Mouse (Mus musculus): ENCODE data around the gene Nckap5l. TPM values are rescaled to one million over a fixed set of nuclear protein-coding genes. Genes with fewer than 3 reads are reported as not detected.
A peak's percentile ranks its signal among the peaks of the same experiment; 100 is the strongest.

Gene Nckap5l
- polyA plus RNA-seq, 1 experiment from 2014 or later = 15.8 TPM

DNA sequence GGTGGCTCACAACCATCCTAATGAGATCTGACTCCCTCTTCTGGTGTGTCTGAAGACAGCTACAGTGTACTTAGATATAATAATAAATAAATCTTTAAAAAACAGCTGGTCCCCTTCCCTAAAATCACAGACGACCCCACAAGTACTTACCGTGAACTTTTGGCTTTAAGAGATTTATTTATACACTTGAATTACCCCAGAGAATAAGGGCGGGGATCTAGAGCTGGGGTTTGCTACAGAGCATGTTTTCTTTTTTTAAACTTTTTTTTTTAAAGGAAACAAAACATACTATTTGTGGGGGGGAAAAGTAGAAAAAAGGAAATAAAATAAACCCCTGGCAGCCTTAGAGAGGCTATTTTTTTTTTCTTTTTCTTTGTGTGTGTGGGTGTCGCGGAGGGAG is 37.4 kb downstream of the Nckap5l start:
- WGBS = 39% methylated on average over 5 of the region's 5 CpGs
- Histone ChIP-seq H3K27ac (peak overlapping the region; percentile 90), H3K27me3 (ENCODE audit: insufficient read depth, poor library complexity, severe bottlenecking) (no peaks in the 10 kb centered on the region), H3K4me1 (replicated peaks) (peaks cover 46% of the 10 kb centered on the region), H3K4me3 (peak overlapping the region; percentile 37; the same call in 1 of the 2 replicates), H3K36me3 (peaks cover 40% of the 10 kb centered on the region), H3K9me3 (no peaks in the 10 kb centered on the region)
- DNase-seq (ENCODE audit: low spot score) = no peak

DNA sequence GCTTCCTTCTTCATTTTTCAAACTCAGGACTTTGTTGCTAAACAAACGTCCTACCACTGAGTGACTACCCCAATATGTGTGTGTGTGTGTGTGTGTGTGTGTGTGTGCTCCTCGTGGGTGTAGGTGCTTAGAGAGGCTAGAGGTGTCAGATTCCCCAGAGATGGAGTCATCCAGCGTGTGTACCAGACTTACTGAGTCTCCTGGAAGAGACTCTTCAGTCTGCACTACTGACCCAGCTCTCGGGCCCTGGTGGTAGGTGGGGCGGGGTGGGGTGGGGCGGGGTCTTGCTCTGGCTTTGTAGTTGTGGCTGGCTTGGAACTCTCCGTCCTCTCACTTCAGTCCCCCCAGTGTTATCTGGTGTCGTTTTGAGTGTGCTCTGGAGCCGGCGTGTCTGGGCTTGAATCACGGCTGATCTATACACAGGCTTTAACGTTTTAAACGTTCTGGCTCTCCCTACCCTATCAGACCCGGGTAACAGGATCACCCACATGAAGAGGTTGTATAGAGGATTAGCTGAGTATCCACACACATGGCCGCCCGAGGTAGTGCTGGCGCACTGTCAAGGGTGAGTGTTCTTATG is 39.8 kb downstream of the Nckap5l start:
- no peak for DNase-seq (ENCODE audit: low spot score)
- WGBS = 53% methylated on average over 17 of the region's 17 CpGs
- peak overlapping the region; percentile 40 for H3K27ac ChIP-seq
- peaks cover 37% of the 10 kb centered on the region for H3K4me1 ChIP-seq (replicated peaks)
- H3K36me3 ChIP-seq = peaks cover 16% of the 10 kb centered on the region
- H3K9me3 ChIP-seq = no peaks in the 10 kb centered on the region
- no peaks in the 10 kb centered on the region for H3K27me3 ChIP-seq (ENCODE audit: insufficient read depth, poor library complexity, severe bottlenecking)
- H3K4me3 ChIP-seq = no peak overlapping the region

DNA sequence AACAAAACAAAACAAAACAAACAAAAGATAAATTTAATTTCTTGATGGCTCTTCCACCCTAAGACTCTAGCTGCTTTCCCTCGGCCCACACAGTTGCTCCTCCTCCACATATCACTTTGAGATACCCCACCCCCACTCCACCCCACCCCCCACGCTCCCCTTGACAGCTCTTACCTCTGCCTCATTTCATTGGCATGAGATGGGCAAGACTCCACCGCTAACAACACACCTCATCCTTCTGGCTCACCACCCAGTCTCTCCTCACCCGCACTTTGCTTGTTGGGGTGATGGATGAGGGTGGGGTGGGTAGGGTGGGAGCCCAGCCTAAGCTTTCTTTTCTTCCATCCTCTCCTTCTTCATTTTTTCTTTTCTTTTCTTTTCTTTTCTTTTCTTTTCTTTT is 40.6 kb downstream of the Nckap5l start:
- WGBS = 34% methylated on average over 4 of the region's 4 CpGs
- Histone ChIP-seq H3K27ac (peak overlapping the region; percentile 77), H3K4me3 (no peak overlapping the region), H3K9me3 (no peaks in the 10 kb centered on the region), H3K36me3 (peaks cover 8% of the 10 kb centered on the region), H3K4me1 (replicated peaks) (peaks cover 34% of the 10 kb centered on the region), H3K27me3 (ENCODE audit: insufficient read depth, poor library complexity, severe bottlenecking) (no peaks in the 10 kb centered on the region)
- no peak for DNase-seq (ENCODE audit: low spot score)

- WGBS = 22% methylated on average over 13 of the region's 13 CpGs
- H3K27ac ChIP-seq = peak overlapping the region; percentile 77; the same call in 1 of the 2 replicates
Measured at GRCm38 (mm10) chr15:99416348-99416882, 41.1 kb downstream of the Nckap5l start.

GRCm38 (mm10) chr15:99415793-99416192 is 41.8 kb downstream of the Nckap5l start:
- no peaks in the 10 kb centered on the region for H3K9me3 ChIP-seq
- no peaks in the 10 kb centered on the region for H3K36me3 ChIP-seq
- H3K27me3 ChIP-seq (ENCODE audit: insufficient read depth, poor library complexity, severe bottlenecking) = no peaks in the 10 kb centered on the region
- no peak overlapping the region for H3K27ac ChIP-seq
- peaks cover 22% of the 10 kb centered on the region for H3K4me1 ChIP-seq (replicated peaks)
- DNase-seq (ENCODE audit: low spot score) = peak; percentile 42
- 21% methylated on average over 2 of the region's 2 CpGs for WGBS
- no peak overlapping the region for H3K4me3 ChIP-seq

More at GRCm38 (mm10) chr15:99416348-99416882, 41.1 kb downstream of the Nckap5l start:
- peak; percentile 73 for DNase-seq (ENCODE audit: low spot score)
- Histone ChIP-seq H3K4me1 (replicated peaks) (peaks cover 29% of the 10 kb centered on the region), H3K9me3 (no peaks in the 10 kb centered on the region), H3K4me3 (no peak overlapping the region), H3K27me3 (ENCODE audit: insufficient read depth, poor library complexity, severe bottlenecking) (no peaks in the 10 kb centered on the region), H3K36me3 (peaks cover 3% of the 10 kb centered on the region)

DNA sequence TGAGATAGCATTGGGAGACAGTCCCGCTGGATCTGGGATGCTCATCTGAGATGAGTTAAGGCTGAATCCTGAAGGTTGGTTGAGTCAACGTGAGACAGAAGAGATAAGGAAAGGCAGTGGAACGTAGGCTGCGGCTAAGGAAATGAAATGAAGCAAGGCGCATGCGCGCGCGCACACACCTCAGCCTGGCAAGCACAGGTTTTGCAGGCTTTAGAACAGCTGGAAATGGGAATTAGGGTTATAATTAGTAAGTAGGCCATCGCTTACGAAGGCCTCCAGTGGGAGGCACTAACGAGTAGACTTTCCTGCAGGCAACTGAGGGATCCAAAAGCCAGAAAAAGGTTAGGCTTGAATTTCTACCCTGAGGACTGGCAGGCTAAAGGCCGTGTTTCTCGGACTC is 45.8 kb downstream of the Nckap5l start:
- Histone ChIP-seq H3K4me3 (no peak overlapping the region), H3K4me1 (replicated peaks) (peaks cover 3% of the 10 kb centered on the region; the same call in 1 of the 2 replicates), H3K27ac (no peak overlapping the region), H3K9me3 (no peaks in the 10 kb centered on the region), H3K36me3 (peaks cover 39% of the 10 kb centered on the region), H3K27me3 (ENCODE audit: insufficient read depth, poor library complexity, severe bottlenecking) (no peaks in the 10 kb centered on the region)
- 64% methylated on average over 14 of the region's 14 CpGs for WGBS
- no peak for DNase-seq (ENCODE audit: low spot score)

DNA sequence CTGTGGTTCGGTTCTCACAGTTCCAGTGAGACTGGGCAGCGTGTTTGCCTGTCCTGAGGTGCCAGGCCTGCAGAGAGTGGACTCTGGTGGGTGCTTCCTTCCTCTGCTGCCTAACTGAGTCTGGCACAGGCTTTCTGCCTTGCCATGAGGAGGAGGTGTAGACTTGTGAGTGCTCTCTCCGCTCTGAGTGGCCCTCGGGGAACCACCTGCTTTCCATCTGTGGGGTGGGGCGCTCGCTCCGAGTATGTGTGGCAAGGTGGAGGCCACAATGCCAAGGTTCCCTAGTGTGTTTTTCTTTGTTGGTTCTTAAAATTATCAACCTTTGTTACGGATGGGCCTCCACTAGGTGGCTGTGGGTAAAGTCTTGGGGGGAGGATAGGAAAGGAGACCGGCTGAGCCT is 48.7 kb downstream of the Nckap5l start:
- 92% methylated on average over 9 of the region's 9 CpGs for WGBS
- Histone ChIP-seq H3K9me3 (no peaks in the 10 kb centered on the region), H3K36me3 (peaks cover 68% of the 10 kb centered on the region), H3K27me3 (ENCODE audit: insufficient read depth, poor library complexity, severe bottlenecking) (no peaks in the 10 kb centered on the region), H3K4me3 (no peak overlapping the region), H3K4me1 (replicated peaks) (no peaks in the 10 kb centered on the region), H3K27ac (no peak overlapping the region)
- no peak for DNase-seq (ENCODE audit: low spot score)

DNA sequence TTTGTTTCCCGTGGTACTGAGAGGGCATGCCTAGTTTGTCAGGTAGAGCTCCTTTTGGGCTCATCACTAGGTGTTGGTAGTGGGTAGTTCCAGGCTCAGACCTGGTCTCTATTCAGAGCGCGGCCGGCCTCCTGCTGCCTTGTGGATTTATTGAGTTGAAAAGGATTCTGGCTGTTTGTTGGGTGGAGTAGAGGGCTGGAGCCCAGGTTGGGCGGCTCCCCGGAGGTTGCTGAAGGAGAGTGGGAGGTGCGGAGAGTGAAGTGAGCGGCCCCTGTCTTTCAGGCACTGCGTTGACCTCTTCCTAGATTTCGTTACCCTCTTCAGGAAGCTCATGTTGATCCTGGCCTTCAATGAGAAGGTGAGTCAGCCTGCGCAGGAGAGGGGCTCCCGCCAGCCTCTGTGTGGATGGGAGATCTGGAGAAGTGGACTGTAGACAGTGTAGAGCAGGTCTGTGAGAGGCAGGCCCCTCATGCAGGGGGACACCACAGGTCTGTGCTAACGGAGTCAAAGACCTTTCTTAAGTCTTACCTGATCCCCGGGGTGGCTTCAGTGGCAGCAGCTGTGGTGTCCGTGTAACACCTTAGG is 50.5 kb downstream of the Nckap5l start:
- WGBS = 90% methylated on average over 15 of the region's 15 CpGs
- H3K36me3 ChIP-seq = peaks cover 86% of the 10 kb centered on the region

GRCm38 (mm10) chr15:99405150-99405549 is 52.4 kb downstream of the Nckap5l start:
- 94% methylated on average over 9 of the region's 9 CpGs for WGBS
- Histone ChIP-seq H3K27ac (no peak overlapping the region), H3K36me3 (peaks cover 95% of the 10 kb centered on the region), H3K4me3 (no peak overlapping the region), H3K27me3 (ENCODE audit: insufficient read depth, poor library complexity, severe bottlenecking) (no peaks in the 10 kb centered on the region), H3K9me3 (no peaks in the 10 kb centered on the region), H3K4me1 (replicated peaks) (no peaks in the 10 kb centered on the region)
- no peak for DNase-seq (ENCODE audit: low spot score)

More for the DNA sequence above, 50.5 kb downstream of the Nckap5l start:
- no peak for DNase-seq (ENCODE audit: low spot score)
- H3K27ac ChIP-seq = no peak overlapping the region
- H3K4me3 ChIP-seq = no peak overlapping the region
- no peaks in the 10 kb centered on the region for H3K9me3 ChIP-seq
- H3K27me3 ChIP-seq (ENCODE audit: insufficient read depth, poor library complexity, severe bottlenecking) = no peaks in the 10 kb centered on the region
- H3K4me1 ChIP-seq (replicated peaks) = no peaks in the 10 kb centered on the region

GRCm38 (mm10) chr15:99403159-99403889 is 54.2 kb downstream of the Nckap5l start:
- WGBS = 95% methylated on average over 12 of the region's 12 CpGs
- DNase-seq (ENCODE audit: low spot score) = no peak
- peaks cover 85% of the 10 kb centered on the region for H3K36me3 ChIP-seq
- H3K4me3 ChIP-seq = no peak overlapping the region
- no peaks in the 10 kb centered on the region for H3K27me3 ChIP-seq (ENCODE audit: insufficient read depth, poor library complexity, severe bottlenecking)
- H3K9me3 ChIP-seq = no peaks in the 10 kb centered on the region
- no peak overlapping the region for H3K27ac ChIP-seq
- peaks cover 11% of the 10 kb centered on the region for H3K4me1 ChIP-seq (replicated peaks)

DNA sequence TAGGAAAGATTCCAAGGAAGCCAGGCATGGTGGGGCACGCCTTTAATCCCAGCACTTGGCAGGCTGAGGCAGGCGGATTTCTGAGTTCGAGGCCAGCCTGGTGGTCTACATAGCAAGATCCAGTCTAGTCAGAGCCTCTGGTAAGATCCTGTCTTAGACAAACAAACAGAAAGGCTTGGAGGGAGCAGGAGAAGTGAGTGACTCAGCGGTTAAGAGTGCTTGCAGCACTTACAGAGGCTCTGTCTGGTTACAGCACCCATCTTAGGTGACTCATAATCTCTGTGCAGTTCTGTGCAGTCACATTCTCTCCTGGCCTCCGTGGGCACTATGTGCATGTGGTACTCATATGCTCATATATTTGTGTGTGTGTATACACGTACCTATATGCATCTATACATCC is 56.9 kb downstream of the Nckap5l start:
- H3K4me1 ChIP-seq (replicated peaks) = peaks cover 29% of the 10 kb centered on the region
- H3K4me3 ChIP-seq = no peak overlapping the region
- H3K27ac ChIP-seq = no peak overlapping the region
- WGBS = 92% methylated on average over 6 of the region's 6 CpGs
- peaks cover 58% of the 10 kb centered on the region for H3K36me3 ChIP-seq
- H3K9me3 ChIP-seq = no peaks in the 10 kb centered on the region
- H3K27me3 ChIP-seq (ENCODE audit: insufficient read depth, poor library complexity, severe bottlenecking) = no peaks in the 10 kb centered on the region
- no peak for DNase-seq (ENCODE audit: low spot score)

GRCm38 (mm10) chr15:99399503-99400245 is 57.9 kb downstream of the Nckap5l start:
- H3K9me3 ChIP-seq = no peaks in the 10 kb centered on the region
- peaks cover 38% of the 10 kb centered on the region for H3K4me1 ChIP-seq (replicated peaks)
- H3K4me3 ChIP-seq = no peak overlapping the region
- WGBS = 79% methylated on average over 15 of the region's 15 CpGs
- no peaks in the 10 kb centered on the region for H3K27me3 ChIP-seq (ENCODE audit: insufficient read depth, poor library complexity, severe bottlenecking)
- DNase-seq (ENCODE audit: low spot score) = no peak
- peaks cover 48% of the 10 kb centered on the region for H3K36me3 ChIP-seq
- no peak overlapping the region for H3K27ac ChIP-seq

Data from hindbrain, embryonic 10.5 days (tissue).